Mouse (Mus musculus): Measurements from ENCODE around the gene Tceal3. TPM values are rescaled to one million over a fixed set of nuclear protein-coding genes. Genes with fewer than 3 reads are reported as not detected.
"Not testable (repeated sequence)": the region's sequence is repeated elsewhere in the genome, so short reads cannot be mapped to it uniquely, and the experiment has no call there.

Gene Tceal3
- polyA plus RNA-seq, 1 experiment: not detected

DNA sequence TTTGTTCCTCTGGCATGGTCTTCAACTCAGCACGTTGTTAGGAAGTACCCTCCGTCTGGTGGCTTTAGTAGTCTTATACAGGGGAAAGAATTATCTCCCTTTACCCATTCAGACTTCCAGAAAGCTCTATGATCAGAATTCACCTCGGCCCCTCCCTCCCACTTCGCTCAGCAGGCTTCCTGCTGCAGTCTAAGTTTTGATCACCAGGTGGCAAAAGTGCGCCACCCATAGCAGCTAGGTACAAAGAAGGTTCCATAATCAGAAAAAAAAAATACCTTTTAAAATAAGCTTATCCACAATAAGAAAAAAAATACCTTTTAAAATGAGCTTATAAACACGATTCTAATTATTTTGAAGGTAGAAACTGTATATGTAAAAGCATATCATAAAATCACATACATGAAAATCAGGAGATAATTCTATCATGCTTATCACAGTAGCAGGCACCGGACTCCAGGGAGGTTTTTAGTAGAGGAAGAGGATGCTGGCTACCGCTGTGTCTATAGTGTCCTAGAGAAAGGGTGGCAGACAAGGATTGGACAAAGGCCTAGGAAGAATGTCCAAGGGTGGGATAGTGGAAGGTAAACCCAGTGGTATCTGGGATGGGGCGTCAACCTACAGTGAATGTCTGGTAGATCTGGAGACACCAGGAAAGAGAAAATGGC lies 34.4 kb downstream of the Tceal3 start:
- Histone ChIP-seq H3K4me1 (ENCODE audit: control insufficient read depth, insufficient read depth, low read length) (no peaks in the 10 kb centered on the region), H3K27ac (ENCODE audit: insufficient read depth, low read depth, low read length) (no peak overlapping the region), H3K4me3 (ENCODE audit: insufficient read depth, low read depth, low read length) (no peak overlapping the region)
- WGBS: 42% methylated on average over 9 of the region's 9 CpGs
- TF ChIP-seq CTCF (IDR thresholded peaks at IDR 0.05; ENCODE audit: insufficient read depth, low read depth, low read length) (no peak), POLR2A (IDR thresholded peaks at IDR 0.05; ENCODE audit: insufficient read depth, low read depth, low read length) (no peak)

DNA sequence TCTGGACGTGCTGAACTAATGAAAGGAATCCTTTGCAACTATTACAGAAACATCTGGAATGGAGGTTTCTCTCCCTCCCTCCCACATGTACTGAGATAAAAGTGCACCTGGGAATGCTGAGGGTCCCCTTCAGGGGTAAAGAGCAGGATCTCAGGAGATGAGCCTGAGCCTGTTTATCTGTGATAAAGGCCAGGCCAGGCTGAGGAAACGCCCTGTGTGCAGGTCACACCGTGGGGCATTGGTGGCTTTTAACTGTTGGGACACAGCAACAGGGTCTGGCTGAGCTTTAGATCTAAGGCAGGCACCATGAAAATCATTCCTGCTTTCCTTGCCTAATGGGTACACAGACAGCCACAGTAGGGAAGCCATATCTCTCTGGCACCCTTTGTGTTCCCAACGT lies 35.3 kb downstream of the Tceal3 start:
- H3K27ac ChIP-seq (ENCODE audit: insufficient read depth, low read depth, low read length): no peak overlapping the region
- no peaks in the 10 kb centered on the region for H3K4me1 ChIP-seq (ENCODE audit: control insufficient read depth, insufficient read depth, low read length)
- H3K4me3 ChIP-seq (ENCODE audit: insufficient read depth, low read depth, low read length): no peak overlapping the region
- TF ChIP-seq POLR2A (IDR thresholded peaks at IDR 0.05; ENCODE audit: insufficient read depth, low read depth, low read length): no peak
- TF ChIP-seq CTCF (IDR thresholded peaks at IDR 0.05; ENCODE audit: insufficient read depth, low read depth, low read length): no peak
- 86% methylated on average over 4 of the region's 4 CpGs for WGBS

DNA sequence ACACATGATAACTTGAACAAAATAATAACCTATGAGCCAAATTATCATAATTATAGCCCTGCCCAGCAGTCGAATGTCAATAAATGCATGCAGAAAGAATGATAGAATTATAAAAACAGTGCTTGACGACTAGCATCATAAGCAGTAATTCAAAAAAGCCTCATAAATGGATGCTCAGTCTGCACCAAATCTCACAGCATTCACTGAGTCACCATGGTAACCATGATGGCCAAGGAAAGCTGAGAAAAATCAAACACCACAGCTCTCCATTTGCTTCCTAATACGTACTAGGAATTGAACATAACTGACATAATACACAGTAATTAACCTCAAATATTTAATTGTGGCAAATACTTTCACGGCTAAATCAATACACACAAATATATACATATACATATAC lies 44.5 kb downstream of the Tceal3 start:
- Histone ChIP-seq H3K4me3 (ENCODE audit: insufficient read depth, low read depth, low read length) (no peak overlapping the region), H3K27ac (ENCODE audit: insufficient read depth, low read depth, low read length) (no peak overlapping the region), H3K4me1 (ENCODE audit: control insufficient read depth, insufficient read depth, low read length) (no peaks in the 10 kb centered on the region)
- 48% methylated on average over 4 of the region's 4 CpGs for WGBS
- TF ChIP-seq CTCF (IDR thresholded peaks at IDR 0.05; ENCODE audit: insufficient read depth, low read depth, low read length) (no peak), POLR2A (IDR thresholded peaks at IDR 0.05; ENCODE audit: insufficient read depth, low read depth, low read length) (no peak)

DNA sequence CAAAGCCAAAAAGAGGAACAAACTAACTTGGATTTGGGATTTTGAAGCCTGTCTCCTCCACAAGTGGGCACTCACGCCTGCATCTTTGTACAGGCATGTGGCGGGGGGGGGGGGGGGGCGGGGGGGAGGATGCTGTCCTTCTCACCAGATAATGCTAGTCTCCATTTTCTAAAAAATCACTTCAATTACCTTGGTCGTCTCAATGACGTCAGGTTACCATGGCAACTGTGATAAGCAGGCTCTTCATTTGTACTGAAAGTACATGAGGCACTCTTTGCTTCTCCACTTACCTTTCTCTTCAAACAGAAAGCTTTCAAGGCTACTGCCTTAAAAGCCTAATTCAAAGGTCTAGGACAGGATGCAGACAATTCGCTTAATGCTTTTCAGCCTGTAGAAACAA lies 49.1 kb downstream of the Tceal3 start:
- Histone ChIP-seq H3K4me3 (ENCODE audit: insufficient read depth, low read depth, low read length) (no peak overlapping the region), H3K4me1 (ENCODE audit: control insufficient read depth, insufficient read depth, low read length) (no peaks in the 10 kb centered on the region), H3K27ac (ENCODE audit: insufficient read depth, low read depth, low read length) (no peak overlapping the region)
- TF ChIP-seq POLR2A (IDR thresholded peaks at IDR 0.05; ENCODE audit: insufficient read depth, low read depth, low read length): no peak
- 19% methylated on average over 6 of the region's 6 CpGs for WGBS

DNA sequence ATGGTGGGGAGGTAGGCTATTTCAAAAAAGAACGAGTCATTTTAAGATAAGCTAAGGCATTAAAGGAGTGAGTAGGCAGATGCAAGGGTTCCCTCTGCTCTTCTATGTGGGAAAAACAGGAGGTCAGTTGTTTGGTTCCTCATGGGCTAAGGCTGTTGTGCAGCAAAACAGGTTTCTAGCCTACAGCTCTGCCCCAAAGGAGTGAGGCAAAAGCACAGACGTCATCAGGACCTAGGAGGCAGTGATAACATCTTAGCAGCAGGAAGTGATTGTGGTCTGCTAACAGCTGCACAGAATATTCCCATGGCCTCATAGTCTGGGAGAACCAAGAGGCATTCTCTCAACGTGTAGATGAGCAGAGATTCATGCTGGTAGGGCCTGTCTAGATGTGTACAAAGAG lies 55.2 kb downstream of the Tceal3 start:
- not testable (repeated sequence) for H3K4me3 ChIP-seq (ENCODE audit: insufficient read depth, low read depth, low read length); H3K27ac ChIP-seq (ENCODE audit: insufficient read depth, low read depth, low read length); H3K4me1 ChIP-seq (ENCODE audit: control insufficient read depth, insufficient read depth, low read length)
- WGBS: 38% methylated on average over 3 of the region's 3 CpGs

DNA sequence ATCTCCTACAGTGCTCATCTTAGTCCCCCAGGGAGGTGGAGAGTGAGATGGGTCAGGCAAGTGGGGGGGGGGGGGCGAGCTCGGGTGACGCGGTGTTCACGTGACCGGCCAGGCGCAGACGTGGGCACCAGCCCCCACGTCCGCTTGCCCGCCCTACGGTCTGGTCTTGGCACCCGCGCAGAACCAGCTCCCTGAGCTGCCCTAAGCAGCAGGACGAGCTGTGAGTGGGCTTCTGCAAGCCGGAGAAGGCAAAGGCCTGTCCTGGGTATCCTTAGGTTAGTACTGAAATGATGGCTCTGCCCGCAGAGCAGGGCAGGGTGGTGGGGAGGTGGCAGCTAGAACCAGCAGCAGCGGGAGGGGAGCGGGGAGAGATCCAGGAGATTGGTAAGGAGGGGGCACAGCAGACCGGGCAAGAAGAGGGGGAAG lies 75.7 kb downstream of the Tceal3 start:
- TF ChIP-seq CTCF (IDR thresholded peaks at IDR 0.05; ENCODE audit: insufficient read depth, low read depth, low read length): no peak
- peak; percentile 65 for TF ChIP-seq POLR2A (IDR thresholded peaks at IDR 0.05; ENCODE audit: insufficient read depth, low read depth, low read length)
- peak overlapping the region; percentile 96 for H3K27ac ChIP-seq (ENCODE audit: insufficient read depth, low read depth, low read length)
- WGBS: 31% methylated on average over 20 of the region's 20 CpGs
- no peaks in the 10 kb centered on the region for H3K4me1 ChIP-seq (ENCODE audit: control insufficient read depth, insufficient read depth, low read length)
- H3K4me3 ChIP-seq (ENCODE audit: insufficient read depth, low read depth, low read length): peak overlapping the region; percentile 98

DNA sequence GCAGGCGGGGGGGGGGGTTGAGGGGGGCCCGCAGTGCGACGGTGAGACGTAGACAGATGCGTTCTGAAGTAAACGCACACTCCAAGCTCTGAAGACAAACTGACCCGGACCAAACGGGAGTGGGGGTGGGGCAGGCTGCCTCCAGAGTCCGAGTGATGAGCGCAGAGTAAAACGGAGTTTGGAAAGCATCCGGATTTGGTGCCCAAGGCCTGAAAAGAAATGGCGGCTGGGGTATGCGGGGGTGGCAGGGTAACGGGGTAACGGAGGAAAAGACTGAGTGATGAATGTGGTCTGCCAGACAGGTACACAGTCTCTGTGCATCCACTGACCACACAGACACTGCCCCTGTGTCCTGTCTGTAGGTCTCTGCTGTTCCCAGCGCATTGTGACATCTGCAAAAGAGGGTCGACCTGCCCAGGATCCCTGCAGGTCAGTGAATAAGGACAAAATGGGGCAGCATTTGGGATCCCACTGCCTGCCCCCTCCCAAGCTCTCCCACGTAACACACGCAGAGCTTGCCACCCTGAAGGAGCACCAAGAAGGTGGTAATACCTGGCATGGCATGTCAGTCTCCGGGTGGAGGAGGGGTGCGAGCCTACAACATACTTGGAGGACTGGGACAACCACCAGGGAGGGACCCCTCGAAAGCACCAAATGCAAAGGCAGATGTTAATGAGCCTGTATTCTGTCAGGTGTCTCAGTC lies 76.3 kb downstream of the Tceal3 start:
- Histone ChIP-seq H3K27ac (ENCODE audit: insufficient read depth, low read depth, low read length) (peak overlapping the region; percentile 96), H3K4me3 (ENCODE audit: insufficient read depth, low read depth, low read length) (peak overlapping the region; percentile 98)
- H3K4me1 ChIP-seq (ENCODE audit: control insufficient read depth, insufficient read depth, low read length): not testable (repeated sequence)

DNA sequence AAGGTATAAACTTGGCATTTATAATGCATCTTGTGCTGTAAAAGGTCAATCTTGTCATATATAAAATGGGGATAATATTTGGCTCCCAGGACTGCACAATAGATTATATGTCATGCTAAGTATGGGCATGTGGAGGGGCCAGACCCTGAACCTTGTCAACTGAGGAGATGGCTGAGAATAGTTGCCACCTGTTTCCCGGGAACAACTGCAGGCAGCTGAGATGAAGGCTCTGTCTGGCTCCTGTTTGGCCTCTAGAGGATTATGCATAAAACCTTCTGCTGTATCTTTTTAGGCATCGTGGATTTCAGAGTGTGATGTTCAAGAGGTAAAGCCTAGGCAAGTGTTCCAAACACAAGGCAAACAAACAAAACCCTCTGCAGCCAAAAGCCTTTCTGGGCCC lies 78.2 kb downstream of the Tceal3 start:
- TF ChIP-seq POLR2A (IDR thresholded peaks at IDR 0.05; ENCODE audit: insufficient read depth, low read depth, low read length): no peak
- TF ChIP-seq CTCF (IDR thresholded peaks at IDR 0.05; ENCODE audit: insufficient read depth, low read depth, low read length): no peak
- WGBS: 54% methylated on average over 2 of the region's 2 CpGs
- Histone ChIP-seq H3K27ac (ENCODE audit: insufficient read depth, low read depth, low read length) (no peak overlapping the region), H3K4me1 (ENCODE audit: control insufficient read depth, insufficient read depth, low read length) (no peaks in the 10 kb centered on the region), H3K4me3 (ENCODE audit: insufficient read depth, low read depth, low read length) (no peak overlapping the region)

More for the DNA sequence above, 76.3 kb downstream of the Tceal3 start:
- WGBS: 16% methylated on average over 24 of the region's 24 CpGs

DNA sequence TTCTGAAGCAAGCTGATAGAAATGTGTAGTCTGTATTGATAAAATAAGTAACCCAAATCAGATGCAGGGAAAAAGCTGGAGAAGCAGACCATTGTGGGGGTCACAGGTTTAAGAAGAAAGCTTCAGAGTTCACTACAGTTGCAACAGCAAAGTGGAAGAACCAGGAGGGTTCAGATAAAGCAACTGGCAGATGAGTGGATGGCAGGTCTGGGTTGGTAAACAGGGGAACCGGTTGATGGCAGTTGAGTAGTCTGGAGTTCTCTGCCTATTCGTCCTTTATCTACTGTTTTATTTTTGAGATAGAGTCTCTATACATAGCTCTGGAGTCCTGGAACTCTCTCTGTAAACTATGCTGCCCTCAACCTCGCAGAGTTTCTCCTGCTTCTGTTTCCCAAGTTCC lies 90.3 kb downstream of the Tceal3 start:
- TF ChIP-seq CTCF (IDR thresholded peaks at IDR 0.05; ENCODE audit: insufficient read depth, low read depth, low read length) (no peak), POLR2A (IDR thresholded peaks at IDR 0.05; ENCODE audit: insufficient read depth, low read depth, low read length) (no peak)
- H3K4me3 ChIP-seq (ENCODE audit: insufficient read depth, low read depth, low read length): no peak overlapping the region
- no peaks in the 10 kb centered on the region for H3K4me1 ChIP-seq (ENCODE audit: control insufficient read depth, insufficient read depth, low read length)
- 70% methylated on average over 3 of the region's 3 CpGs for WGBS
- no peak overlapping the region for H3K27ac ChIP-seq (ENCODE audit: insufficient read depth, low read depth, low read length)

DNA sequence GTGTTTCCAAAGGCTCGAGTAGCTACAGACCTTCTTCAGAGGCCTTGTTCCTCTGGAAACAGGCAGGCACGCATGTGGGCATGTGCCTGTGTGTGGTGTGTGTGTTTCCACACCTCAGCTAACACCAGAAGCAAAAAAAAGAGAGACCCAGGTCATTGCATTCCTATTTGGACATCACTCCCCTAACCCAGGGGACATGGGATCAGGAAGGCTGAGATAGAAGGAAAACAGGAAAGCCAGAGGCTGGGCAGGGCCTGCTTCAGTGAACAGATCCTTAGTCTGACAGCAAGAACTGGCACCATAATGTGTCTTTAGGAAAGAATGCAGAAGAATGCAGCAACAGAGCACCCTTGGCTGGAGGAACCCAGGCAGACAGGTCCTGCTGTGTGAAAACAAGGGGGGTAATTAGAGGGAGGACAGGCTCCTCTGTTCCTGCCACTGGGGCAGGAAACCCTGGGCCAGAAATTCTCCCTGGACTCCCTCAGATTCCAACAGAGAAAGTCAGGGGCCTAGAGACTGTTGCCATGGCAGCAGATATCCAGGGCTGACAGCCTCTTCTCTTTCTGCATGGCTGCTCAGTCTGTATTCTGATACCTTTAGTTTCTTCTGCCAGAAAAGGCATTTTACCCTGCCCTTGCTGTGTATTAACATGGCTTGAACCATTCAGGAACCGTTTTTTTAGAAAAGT lies 101.1 kb downstream of the Tceal3 start:
- WGBS: 21% methylated on average over 3 of the region's 3 CpGs

More for the DNA sequence above, 101.1 kb downstream of the Tceal3 start:
- H3K4me3 ChIP-seq (ENCODE audit: insufficient read depth, low read depth, low read length); H3K4me1 ChIP-seq (ENCODE audit: control insufficient read depth, insufficient read depth, low read length); H3K27ac ChIP-seq (ENCODE audit: insufficient read depth, low read depth, low read length): not testable (repeated sequence)

Data from olfactory bulb, adult 2 months (tissue).